Mouse (Mus musculus) midbrain, postnatal 0 days (tissue): ENCODE data around the gene Gpx4. TPM values are rescaled to one million over a fixed set of nuclear protein-coding genes. Genes with fewer than 3 reads are reported as not detected.

ENCODE experiments used
- ATAC-seq: fragments of 200-750 bp; cut with Nextera tagmentation; 2 replicates; pipeline ENCODE4 v1.8.0; 2017; ENCODE audit warnings: moderate number of reproducible peaks, mild to moderate bottlenecking, moderate TSS enrichment, moderate library complexity; ENCODE audit not compliant: low FRiP score
- DNase-seq: peaks from one replicate; pipeline ENCODE4 v3.0.0-alpha.2; 2015; ENCODE audit warnings: low spot score
- H3K27ac ChIP-seq: fragments of 300-500 bp; sonication (generic); 2 replicates; pipeline ENCODE4 v1.5.1; 2014; ENCODE audit warnings: low read depth, mild to moderate bottlenecking, low read length, mixed read lengths
- H3K27me3 ChIP-seq: fragments of 300-500 bp; sonication (generic); 2 replicates; pipeline ENCODE4 v1.6.1; 2014; ENCODE audit warnings: low read length, control low read depth, mixed read lengths; ENCODE audit not compliant: insufficient read depth
- H3K36me3 ChIP-seq: fragments of 300-500 bp; sonication (generic); 2 replicates; pipeline ENCODE4 v1.6.1; 2014; ENCODE audit warnings: low read length, control low read depth, mixed read lengths; ENCODE audit not compliant: insufficient read depth
- H3K4me1 ChIP-seq: fragments of 300-500 bp; sonication (generic); 2 replicates; pipeline ENCODE4 v1.6.1; 2014; ENCODE audit warnings: mild to moderate bottlenecking, control low read depth, antibody characterized with exemption, low read length, mixed read lengths; ENCODE audit not compliant: insufficient read depth
- H3K4me2 ChIP-seq: fragments of 300-500 bp; sonication (generic); 2 replicates; pipeline ENCODE4 v1.6.1; 2014; ENCODE audit warnings: low read depth, mild to moderate bottlenecking, low read length, mixed read lengths; ENCODE audit not compliant: poor library complexity, severe bottlenecking
- H3K4me3 ChIP-seq: fragments of 300-500 bp; sonication (generic); 2 replicates; pipeline ENCODE4 v1.5.1; 2014; ENCODE audit warnings: low read depth, mild to moderate bottlenecking, low read length, moderate library complexity
- H3K9ac ChIP-seq: fragments of 300-500 bp; sonication (generic); replicated peaks from 2 replicates; pipeline ENCODE4 v1.6.1; 2014; ENCODE audit warnings: mild to moderate bottlenecking, low read length, moderate library complexity, mixed read lengths; ENCODE audit not compliant: poor library complexity, severe bottlenecking
- H3K9me3 ChIP-seq: fragments of 300-500 bp; sonication (generic); 2 replicates; pipeline ENCODE4 v1.6.1; 2016; ENCODE audit warnings: low read length, control low read depth
- CTCF ChIP-seq: IDR thresholded peaks from 2 replicates; pipeline ENCODE4 v1.5.1; 2016; ENCODE audit warnings: antibody characterized with exemption, mild to moderate bottlenecking
- WGBS: fragments of 180-500 bp; shearing (Covaris S2); extraction: QIAGEN DNeasy Blood & Tissue Kit; methylation state at CpG from one replicate; pipeline ENCODE4 v1.1.7; 2014; 5-methylcytosine and 5-hydroxymethylcytosine counted together
- polyA plus RNA-seq: library from polyadenylated mRNA; unstranded; fragments of >200 nt; fragmentation: Nextera tagmentation; extraction: Ambion mirVana; gene quantifications from 2 replicates; pipeline ENCODE4 v1.2.1, GENCODE M21; 2015
- total RNA-seq: library from RNA; depleted of rRNA; stranded (reverse); fragments of >200 nt; gene quantifications from 2 replicates; pipeline ENCODE4 v1.2.3, GENCODE M21; 2014

Gpx4 gene
- total and polyA plus RNA-seq, 2 experiments from 2014 or later, result 350 to 635 TPM

GRCm38 (mm10) chr10:80048834-80049233 is 1.9 kb downstream of the Gpx4 start:
- no peaks in the 10 kb centered on the region for H3K4me1 ChIP-seq
- H3K4me3 ChIP-seq, result no peak overlapping the region
- H3K4me2 ChIP-seq, result no peak overlapping the region
- H3K36me3 ChIP-seq, result no peaks in the 10 kb centered on the region
- 65% methylated on average over 3 of the region's 3 CpGs for WGBS
- no peaks in the 10 kb centered on the region for H3K27me3 ChIP-seq
- no peak overlapping the region for H3K27ac ChIP-seq
- no peak overlapping the region for H3K9ac ChIP-seq
- H3K9me3 ChIP-seq, result no peaks in the 10 kb centered on the region
- DNase-seq, result no peak
- ATAC-seq, result no peak
- no peak for TF ChIP-seq CTCF

DNA sequence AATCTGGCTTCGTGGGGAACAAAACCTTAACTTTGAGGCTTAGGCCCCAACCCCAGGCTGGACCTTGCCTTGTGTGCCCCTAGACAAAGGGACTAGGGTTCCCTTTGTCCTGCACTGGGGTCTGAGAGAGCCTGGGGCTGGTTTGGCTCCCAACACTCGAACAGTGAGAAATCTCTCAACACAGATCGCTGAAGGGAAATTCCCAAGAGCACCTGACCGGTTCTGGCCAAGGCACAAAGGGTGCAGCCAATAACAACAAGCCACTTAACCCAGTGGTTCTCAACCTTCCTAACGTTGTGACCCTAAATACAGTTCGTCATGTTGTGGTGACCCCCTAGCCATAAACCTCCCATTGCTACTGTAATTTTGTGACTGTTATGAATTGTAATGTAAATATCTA is 3.3 kb downstream of the Gpx4 start:
- H3K9me3 ChIP-seq, result no peaks in the 10 kb centered on the region
- H3K27me3 ChIP-seq, result no peaks in the 10 kb centered on the region
- no peak overlapping the region for H3K27ac ChIP-seq
- ATAC-seq, result no peak
- no peaks in the 10 kb centered on the region for H3K36me3 ChIP-seq
- H3K4me3 ChIP-seq, result no peak overlapping the region
- H3K9ac ChIP-seq, result no peak overlapping the region
- WGBS, result 17% methylated on average over 6 of the region's 6 CpGs
- peaks cover 2% of the 10 kb centered on the region; the same call in 1 of the 2 replicates for H3K4me1 ChIP-seq
- no peak for TF ChIP-seq CTCF
- no peak for DNase-seq
- H3K4me2 ChIP-seq, result no peak overlapping the region

DNA sequence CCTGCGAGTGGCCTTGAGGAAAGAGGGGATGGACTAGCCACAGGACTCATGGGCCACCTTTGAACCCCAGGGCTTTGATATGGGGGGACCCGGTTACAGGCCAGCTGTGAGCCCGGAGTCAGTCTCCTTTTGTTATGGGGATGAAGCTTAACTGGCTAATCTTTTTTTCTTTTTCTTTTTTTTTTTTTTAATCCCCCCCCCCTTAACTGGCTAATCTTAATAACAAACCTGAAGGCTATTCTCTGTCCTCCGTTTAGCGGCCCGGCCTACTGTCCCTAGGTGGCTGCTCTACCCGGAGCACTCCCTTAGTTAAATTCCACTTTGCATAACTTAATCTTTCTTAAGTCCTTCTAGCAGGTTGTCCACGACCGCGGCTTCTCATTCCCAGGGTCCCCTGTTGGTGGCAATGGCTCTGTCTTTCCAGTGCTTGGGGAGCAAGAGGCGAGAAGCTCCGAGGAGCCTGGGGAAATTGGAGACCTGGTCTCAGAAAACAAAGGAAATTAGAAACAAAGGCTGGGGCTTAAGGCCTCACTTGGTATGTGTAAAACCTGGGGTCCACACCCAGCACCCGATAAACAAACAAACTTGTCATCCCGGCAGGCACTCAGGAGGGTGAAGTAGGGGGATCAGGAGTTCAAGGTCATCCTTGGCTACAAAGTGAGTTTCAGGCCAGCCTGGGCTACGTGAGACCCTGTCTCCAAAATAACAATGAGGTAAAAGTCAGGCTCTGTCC is 4.1 kb downstream of the Gpx4 start:
- H3K27ac ChIP-seq, result no peak overlapping the region
- 14% methylated on average over 15 of the region's 15 CpGs for WGBS
- H3K9me3 ChIP-seq, result no peaks in the 10 kb centered on the region
- no peak for TF ChIP-seq CTCF
- ATAC-seq, result no peak
- H3K27me3 ChIP-seq, result no peaks in the 10 kb centered on the region
- peaks cover 3% of the 10 kb centered on the region; the same call in 1 of the 2 replicates for H3K4me1 ChIP-seq
- no peak overlapping the region for H3K9ac ChIP-seq
- no peak overlapping the region for H3K4me2 ChIP-seq
- DNase-seq, result no peak
- no peak overlapping the region for H3K4me3 ChIP-seq
- H3K36me3 ChIP-seq, result 0 out of 2 replicates have a peak, but pooled peaks cover 4% of the 10 kb centered on the region

DNA sequence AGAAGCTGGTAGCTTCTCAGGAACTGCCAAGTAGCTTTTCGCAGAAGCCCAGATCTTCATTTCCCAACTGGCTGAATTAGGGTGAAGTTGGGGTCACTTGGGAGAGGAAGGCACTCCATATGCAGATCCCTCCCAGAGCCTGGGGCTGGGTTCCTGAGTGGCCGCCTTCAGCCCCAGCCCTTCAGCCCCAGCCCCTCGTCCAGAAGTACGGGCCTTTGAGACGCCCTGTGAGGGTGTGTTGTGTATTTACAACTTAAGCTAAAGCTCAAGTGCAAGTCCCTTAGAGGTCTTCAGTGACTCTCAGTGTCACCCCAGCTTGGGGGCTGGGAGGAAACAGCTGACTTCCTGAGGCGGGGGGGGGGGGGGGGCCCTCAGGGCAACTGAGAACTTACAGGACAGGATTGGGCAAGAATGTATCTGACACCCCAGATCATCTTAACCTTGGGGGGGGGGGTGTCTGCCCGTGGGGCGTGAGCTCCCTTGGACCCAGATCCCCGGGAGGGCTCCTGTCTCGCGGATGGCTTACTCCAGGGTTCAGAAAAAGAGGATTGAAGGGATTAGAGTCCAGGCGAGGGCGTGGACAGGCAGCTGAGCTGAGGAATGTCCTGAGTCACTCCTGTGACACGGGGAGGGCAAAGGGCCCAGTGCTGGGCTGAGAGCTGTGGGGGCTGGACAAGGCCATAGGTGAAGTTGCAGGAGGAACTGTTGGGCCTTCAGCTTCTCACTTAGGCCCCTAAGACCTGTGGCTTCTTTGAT is 4.8 kb downstream of the Gpx4 start:
- 22% methylated on average over 14 of the region's 14 CpGs for WGBS
- no peak for DNase-seq
- H3K4me3 ChIP-seq, result no peak overlapping the region
- ATAC-seq, result no peak
- TF ChIP-seq CTCF, result no peak
- H3K9me3 ChIP-seq, result no peaks in the 10 kb centered on the region
- peaks cover 3% of the 10 kb centered on the region; the same call in 1 of the 2 replicates for H3K4me1 ChIP-seq
- no peaks in the 10 kb centered on the region for H3K27me3 ChIP-seq
- no peak overlapping the region for H3K9ac ChIP-seq
- no peak overlapping the region for H3K27ac ChIP-seq
- no peak overlapping the region for H3K4me2 ChIP-seq
- H3K36me3 ChIP-seq, result peaks cover 10% of the 10 kb centered on the region

GRCm38 (mm10) chr10:80052374-80052764 is 5.4 kb downstream of the Gpx4 start:
- Histone ChIP-seq H3K9ac (no peak overlapping the region), H3K27ac (no peak overlapping the region), H3K4me2 (no peak overlapping the region; the same call in 1 of the 2 replicates), H3K4me1 (peaks cover 3% of the 10 kb centered on the region; the same call in 1 of the 2 replicates), H3K4me3 (no peak overlapping the region), H3K27me3 (no peaks in the 10 kb centered on the region), H3K9me3 (no peaks in the 10 kb centered on the region), H3K36me3 (peaks cover 15% of the 10 kb centered on the region)
- no peak for TF ChIP-seq CTCF
- no peak for ATAC-seq
- DNase-seq, result no peak
- 88% methylated on average over 5 of the region's 5 CpGs for WGBS

- H3K9me3 ChIP-seq, result no peaks in the 10 kb centered on the region
- no peak for TF ChIP-seq CTCF
- H3K4me1 ChIP-seq, result peaks cover 3% of the 10 kb centered on the region; the same call in 1 of the 2 replicates
- no peaks in the 10 kb centered on the region for H3K27me3 ChIP-seq
- WGBS, result under 1% methylated on average over 46 of the region's 47 CpGs
- peak overlapping the region; percentile 74 for H3K4me2 ChIP-seq
- peak overlapping the region; percentile 92 for H3K9ac ChIP-seq
- ATAC-seq (peak; percentile 96), DNase-seq (peak; percentile 100)
- peak overlapping the region; percentile 77 for H3K4me3 ChIP-seq
- H3K27ac ChIP-seq, result peak overlapping the region; percentile 98
- peaks cover 25% of the 10 kb centered on the region for H3K36me3 ChIP-seq
Measured at GRCm38 (mm10) chr10:80053259-80053780, 6.4 kb downstream of the Gpx4 start.
